Mouse (Mus musculus) megakaryocyte, adult 5-6 weeks (primary cell): ENCODE measurements around the gene Grin2a. TPM values are rescaled to one million over a fixed set of nuclear protein-coding genes. Genes with fewer than 3 reads are reported as not detected.

ENCODE experiments used
- ATAC-seq: 2 replicates; pipeline ENCODE4 v1.8.0; 2016; ENCODE audit warnings: mild to moderate bottlenecking, inconsistent platforms; ENCODE audit not compliant: poor library complexity, severe bottlenecking
- total RNA-seq, 2 experiments: library from RNA; stranded (forward) in 1 of 2; stranded (reverse) in 1 of 2; fragments of 153-499, 151-499 nt in 1 of 2; fragments of 221-1000, 200-1000 nt in 1 of 2; gene quantifications; 2 replicates each; pipeline versions ENCODE4 v1.2.3 to v1.2.4; 2015 to 2017

Gene Grin2a
- total RNA-seq, 2 experiments from 2014 or later, result 0.11 TPM; not detected in 1

- ATAC-seq, result no peak
These were observed 241.3 kb downstream of the Grin2a start for GRCm38 (mm10) chr16:9754061-9754460.

GRCm38 (mm10) chr16:9753045-9753444 is 242.3 kb downstream of the Grin2a start:
- no peak for ATAC-seq

GRCm38 (mm10) chr16:9752600-9752999 is 242.8 kb downstream of the Grin2a start:
- no peak for ATAC-seq

- ATAC-seq, result no peak
These were observed 244.3 kb downstream of the Grin2a start for GRCm38 (mm10) chr16:9751045-9751569.

- ATAC-seq, result no peak
These were observed 245.7 kb downstream of the Grin2a start for GRCm38 (mm10) chr16:9749661-9750060.

GRCm38 (mm10) chr16:9742443-9742842 is 252.9 kb downstream of the Grin2a start:
- no peak for ATAC-seq

- ATAC-seq, result no peak
These were observed 256.7 kb downstream of the Grin2a start for GRCm38 (mm10) chr16:9738679-9739078.

- no peak for ATAC-seq
These were observed 258.2 kb downstream of the Grin2a start for GRCm38 (mm10) chr16:9737131-9737530.

- ATAC-seq, result no peak
These were observed 259.8 kb downstream of the Grin2a start for GRCm38 (mm10) chr16:9735365-9736080.

- ATAC-seq, result no peak
These were observed 267.8 kb downstream of the Grin2a start for GRCm38 (mm10) chr16:9727603-9728002.

GRCm38 (mm10) chr16:9725578-9726113 is 269.7 kb downstream of the Grin2a start:
- ATAC-seq, result no peak

GRCm38 (mm10) chr16:9711398-9711797 is 284.0 kb downstream of the Grin2a start:
- no peak for ATAC-seq

- no peak for ATAC-seq
These were observed 285.4 kb downstream of the Grin2a start for GRCm38 (mm10) chr16:9709921-9710320.

GRCm38 (mm10) chr16:9697141-9697540 is 298.2 kb downstream of the Grin2a start:
- no peak for ATAC-seq

- no peak for ATAC-seq
These were observed 301.3 kb downstream of the Grin2a start for GRCm38 (mm10) chr16:9694081-9694480.

- ATAC-seq, result no peak
These were observed 306.7 kb downstream of the Grin2a start for GRCm38 (mm10) chr16:9688523-9689140.

GRCm38 (mm10) chr16:9680572-9680971 is 314.8 kb downstream of the Grin2a start:
- no peak for ATAC-seq

- ATAC-seq, result no peak
These were observed 315.4 kb downstream of the Grin2a start for GRCm38 (mm10) chr16:9679994-9680393.

- ATAC-seq, result no peak
These were observed 316.6 kb downstream of the Grin2a start for GRCm38 (mm10) chr16:9678750-9679149.

- ATAC-seq, result no peak
These were observed 323.0 kb downstream of the Grin2a start for GRCm38 (mm10) chr16:9672390-9672789.

GRCm38 (mm10) chr16:9671222-9671621 is 324.1 kb downstream of the Grin2a start:
- ATAC-seq, result no peak

GRCm38 (mm10) chr16:9670750-9671161 is 324.6 kb downstream of the Grin2a start:
- ATAC-seq, result no peak
